In the genomic region with DNA sequence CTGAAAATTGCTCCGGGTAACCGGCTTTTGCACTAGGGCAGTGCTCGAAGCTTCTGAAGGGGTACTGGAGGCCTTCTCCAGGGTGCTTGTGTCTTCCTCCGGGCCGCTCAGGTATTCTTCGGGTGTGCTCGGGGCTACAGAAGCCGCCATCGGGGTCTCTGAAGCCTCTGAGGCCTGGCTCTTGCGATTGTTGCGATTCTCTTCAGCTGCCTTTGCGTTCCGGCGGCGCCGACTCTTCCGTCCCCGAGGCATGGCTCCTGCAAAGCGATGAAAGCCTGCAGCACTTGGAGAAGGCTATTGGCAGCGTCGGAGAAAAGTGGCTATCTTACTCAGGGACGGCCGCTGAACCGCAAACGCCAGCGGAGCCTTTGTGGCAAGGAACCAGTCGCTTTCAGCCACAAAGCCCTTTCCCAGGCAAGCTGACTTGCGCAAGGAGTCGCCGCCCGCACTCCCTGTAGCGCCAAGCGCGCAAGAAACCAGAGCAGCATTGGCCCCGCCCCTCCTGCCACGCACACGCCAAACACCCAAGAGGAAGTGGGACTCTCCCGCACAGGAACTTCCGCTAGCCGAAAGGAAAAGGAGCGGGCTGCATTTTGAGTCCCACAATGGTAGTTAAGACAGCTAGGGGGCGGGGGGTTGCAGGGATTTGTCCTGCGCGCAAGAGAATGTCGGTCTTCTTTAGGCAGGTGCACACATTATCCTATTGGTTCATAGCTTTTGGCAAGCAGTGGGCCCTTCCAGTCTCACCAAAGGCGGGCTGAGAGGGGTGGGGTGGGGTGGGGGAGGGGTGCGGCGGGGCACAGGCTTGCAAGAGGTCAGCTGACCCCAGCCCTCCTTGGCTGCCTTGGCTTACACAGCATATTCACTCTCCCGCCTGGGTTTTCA, we compare ENCODE assay signal across 8 mouse cellular contexts. TPM values are rescaled to one million over a fixed set of nuclear protein-coding genes. Genes with fewer than 3 reads are reported as not detected.
DNase-seq lines count a peak whose midpoint lies in the region; ATAC-seq and TF ChIP-seq lines count a peak whose summit lies in the region.

A gene (minus strand): TSS at position 489 of the 885 bp plus-strand sequence.

- ATAC-seq in hematopoietic stem cell, adult 5-6 weeks (replicated peaks in 1 of 2; ENCODE audit: insufficient read depth in 1 of 2, low FRiP score in 2 of 2, low TSS enrichment in 1 of 2, low read depth in 1 of 2, poor library complexity in 2 of 2, severe bottlenecking in 2 of 2): peak; percentile 66 to 86

- peak within 1 kb of the TSS; percentile 67 for H3K4me3 ChIP-seq in layer of hippocampus, adult 2 months
- H3K4me3 ChIP-seq in olfactory bulb, adult 2 months (ENCODE audit: insufficient read depth, low read depth, low read length): peak within 1 kb of the TSS; percentile 98

- H3K4me1 ChIP-seq in olfactory bulb, adult 2 months (ENCODE audit: control insufficient read depth, insufficient read depth, low read length): no peaks in the 10 kb centered on the region

- peak; percentile 51; the same call in 1 of the 2 replicates for TF ChIP-seq POLR2A in olfactory bulb, adult 2 months (IDR thresholded peaks at IDR 0.05; ENCODE audit: insufficient read depth, low read depth, low read length)

- peak within 1 kb of the TSS; percentile 92 for H3K27ac ChIP-seq in layer of hippocampus, adult 2 months
- peak within 1 kb of the TSS; percentile 95 for H3K27ac ChIP-seq in olfactory bulb, adult 2 months (ENCODE audit: insufficient read depth, low read depth, low read length)

- DNase-seq in ES-CJ7 (ENCODE audit: low read depth, low spot score): peak; percentile 93
- DNase-seq in cerebellum, adult 8-10 months: peak; percentile 76
- DNase-seq in frontal cortex, adult 2 months (ENCODE audit: extremely low spot score in 1 of 2, low spot score in 1 of 2): peak; percentile 63 to 85
- DNase-seq in layer of hippocampus, adult 2 months (ENCODE audit: low spot score in 2 of 2): peak; percentile 76 to 84
- DNase-seq in lung, adult 18-20 months: peak; percentile 84 to 86
- DNase-seq in thymus, postnatal 25 days: peak; percentile 1

- 15% methylated on average over 49 of the region's 49 CpGs for WGBS in olfactory bulb, adult 2 months

- TF ChIP-seq CTCF in layer of hippocampus, adult 2 months (conservative IDR thresholded peaks at IDR 0.05): peak; percentile 41
- no peak for TF ChIP-seq CTCF in olfactory bulb, adult 2 months (IDR thresholded peaks at IDR 0.05; ENCODE audit: insufficient read depth, low read depth, low read length)

RNA-seq across cellular contexts. Expression of the gene that starts here (rescaled TPM):
- polyA plus RNA-seq in frontal cortex, adult 2 months (2012; rRNA removed): 51.4 and 60.0 TPM in 2 replicates
- 3.6 and 9.1 TPM in 2 replicates for total RNA-seq in hematopoietic stem cell, adult 5-6 weeks (2017)
- 10 to 100 TPM; 53.2 to 53.6 TPM for total RNA-seq in layer of hippocampus, adult 2 months (2021)
- not detected in 2 replicates for polyA plus RNA-seq in olfactory bulb, adult 2 months (2012; ENCODE audit: insufficient read depth, insufficient read length, low replicate concordance, missing spikeins)

Comparison
In these comparisons a context has a peak if more than half of its experiments do, and no peak if none do; other contexts are left out.
1. Peak in every context shown above with its lines: DNase-seq, ATAC-seq, H3K4me3 ChIP-seq and H3K27ac ChIP-seq.
2. RNA of the gene that starts here (polyA plus RNA-seq): 51.4 to 60.0 TPM in frontal cortex, adult 2 months; not detected in olfactory bulb, adult 2 months; every median in the first group is over 10 times any median in the second.
3. DNase-seq: peak in every context shown above with its lines; median percentile 93 in ES-CJ7; 85 in lung, adult 18-20 months; 80 in layer of hippocampus, adult 2 months; 76 in cerebellum, adult 8-10 months; 74 in frontal cortex, adult 2 months; 1 in thymus, postnatal 25 days.